Mouse (Mus musculus) frontal cortex, postnatal 14 days (tissue): ENCODE results near the gene Vps33a.

Experiments used
- DNase-seq, 2 experiments: peaks; one replicate each; pipeline ENCODE4 v3.0.0; 2022; ENCODE audit warnings: low spot score in 2 of 2

The Vps33a gene

GRCm38 (mm10) chr5:123572357-123573186, at the start of gene Vps33a:
Gene Vps33a (minus strand): TSS chr5:123573038.
- peak; percentile 95 to 99 for DNase-seq

- DNase-seq = no peak
These were observed 49.6 kb upstream of the Vps33a start for GRCm38 (mm10) chr5:123622421-123622820.

- DNase-seq = no peak
These were observed 45.7 kb upstream of the Vps33a start for GRCm38 (mm10) chr5:123618558-123618957.

- no peak for DNase-seq
These were observed 41.4 kb upstream of the Vps33a start for GRCm38 (mm10) chr5:123614246-123614645.

- DNase-seq = peak; percentile 77 to 87
These were observed 37.0 kb upstream of the Vps33a start for GRCm38 (mm10) chr5:123609843-123610242.

- DNase-seq = no peak
These were observed 36.6 kb upstream of the Vps33a start for GRCm38 (mm10) chr5:123609416-123609815.

- no peak for DNase-seq
These were observed 34.4 kb upstream of the Vps33a start for GRCm38 (mm10) chr5:123607211-123607669.

GRCm38 (mm10) chr5:123603496-123603895, 30.7 kb upstream of the Vps33a start:
- DNase-seq = peak in 1 of 2 experiments; percentile 48

GRCm38 (mm10) chr5:123602174-123602573, 29.3 kb upstream of the Vps33a start:
- no peak for DNase-seq

GRCm38 (mm10) chr5:123599319-123599718, 26.5 kb upstream of the Vps33a start:
- no peak for DNase-seq

GRCm38 (mm10) chr5:123593622-123594280, 20.9 kb upstream of the Vps33a start:
- no peak for DNase-seq

- no peak for DNase-seq
These were observed 7.2 kb upstream of the Vps33a start for GRCm38 (mm10) chr5:123580043-123580442.

- no peak for DNase-seq
These were observed 3.9 kb upstream of the Vps33a start for GRCm38 (mm10) chr5:123576696-123577095.

GRCm38 (mm10) chr5:123573362-123573761, 524 bp upstream of the Vps33a start:
- no peak for DNase-seq

GRCm38 (mm10) chr5:123561128-123561527, 11.7 kb downstream of the Vps33a start:
- no peak for DNase-seq

GRCm38 (mm10) chr5:123559588-123559987, 13.2 kb downstream of the Vps33a start:
- no peak for DNase-seq

GRCm38 (mm10) chr5:123556451-123556850, 16.4 kb downstream of the Vps33a start:
- peak in 1 of 2 experiments; percentile 40 for DNase-seq

GRCm38 (mm10) chr5:123555693-123556092, 17.1 kb downstream of the Vps33a start:
- DNase-seq = peak in 1 of 2 experiments; percentile 1

GRCm38 (mm10) chr5:123533801-123534200, 39.0 kb downstream of the Vps33a start:
- no peak for DNase-seq

- peak in 1 of 2 experiments; percentile 2 for DNase-seq
These were observed 42.8 kb downstream of the Vps33a start for GRCm38 (mm10) chr5:123530056-123530455.

GRCm38 (mm10) chr5:123528641-123529040, 44.2 kb downstream of the Vps33a start:
- DNase-seq = peak in 1 of 2 experiments; percentile 3

GRCm38 (mm10) chr5:123525916-123526495, 46.8 kb downstream of the Vps33a start:
- no peak for DNase-seq
